8 mouse cellular contexts compared by ENCODE assay signal in the genomic region with DNA sequence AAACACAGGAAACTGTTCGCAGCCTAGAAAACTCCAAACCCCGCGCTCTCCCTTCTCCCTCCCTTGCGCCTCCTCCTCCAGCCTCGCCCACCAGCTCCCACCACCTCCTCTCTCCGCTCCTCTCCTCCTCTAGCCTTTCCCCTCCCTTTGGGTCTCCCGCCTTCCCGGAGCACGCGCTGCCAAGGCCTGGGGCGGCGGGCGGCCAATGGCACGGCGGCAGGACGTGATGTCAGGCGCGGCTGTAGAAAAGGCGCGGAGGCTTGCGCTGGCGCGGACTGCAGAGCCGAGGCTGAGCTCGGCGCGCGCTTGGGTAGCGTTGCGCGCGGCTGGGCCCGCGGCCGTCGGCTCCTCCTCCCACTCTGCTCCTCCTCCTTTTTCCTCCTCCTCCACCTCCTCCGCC. TPM values are rescaled to one million over a fixed set of nuclear protein-coding genes. Genes with fewer than 3 reads are reported as not detected.
DNase-seq lines count a peak whose midpoint lies in the region; ATAC-seq and TF ChIP-seq lines count a peak whose summit lies in the region.

No protein-coding gene starts in this region.

- peaks cover 29% of the 10 kb centered on the region for H3K27me3 ChIP-seq in forebrain, embryonic 13.5 days
- H3K27me3 ChIP-seq in heart, embryonic 16.5 days (ENCODE audit: control insufficient read depth, insufficient read depth, low read length), result peaks cover 94% of the 10 kb centered on the region
- H3K27me3 ChIP-seq in liver, embryonic 14.5 days (ENCODE audit: control insufficient read depth, insufficient read depth, low read length), result peaks cover 100% of the 10 kb centered on the region
- H3K27me3 ChIP-seq in neural tube, embryonic 12.5 days (replicated peaks), result peaks cover 98% of the 10 kb centered on the region

- H3K27ac ChIP-seq in bone marrow macrophage, adult 2 months (ENCODE audit: insufficient read depth, low read depth, low read length), result no peak overlapping the region
- H3K27ac ChIP-seq in forebrain, embryonic 13.5 days, result peak overlapping the region; percentile 99
- no peak overlapping the region for H3K27ac ChIP-seq in heart, embryonic 16.5 days (ENCODE audit: low read length)
- H3K27ac ChIP-seq in liver, embryonic 14.5 days, result no peak overlapping the region
- no peak overlapping the region for H3K27ac ChIP-seq in neural tube, embryonic 12.5 days

- TF ChIP-seq CTCF in bone marrow macrophage, adult 2 months (IDR thresholded peaks at IDR 0.05; ENCODE audit: low read depth, low read length), result no peak
- no peak for TF ChIP-seq CTCF in liver, embryonic 14.5 days (IDR thresholded peaks at IDR 0.05; ENCODE audit: low read depth)

- H3K4me1 ChIP-seq in bone marrow macrophage, adult 2 months (ENCODE audit: control insufficient read depth, insufficient read depth, low read length), result no peaks in the 10 kb centered on the region; the same call in 1 of the 2 replicates
- peaks cover 76% of the 10 kb centered on the region for H3K4me1 ChIP-seq in forebrain, embryonic 13.5 days
- peaks cover 28% of the 10 kb centered on the region for H3K4me1 ChIP-seq in heart, embryonic 16.5 days (ENCODE audit: control insufficient read depth, insufficient read depth, low read length)
- H3K4me1 ChIP-seq in liver, embryonic 14.5 days (replicated peaks; ENCODE audit: control insufficient read depth in 2 of 2, insufficient read depth in 2 of 2, low read length in 1 of 2), result no peaks in the 10 kb centered on the region
- peaks cover 41% of the 10 kb centered on the region for H3K4me1 ChIP-seq in neural tube, embryonic 12.5 days

- no peak for TF ChIP-seq POLR2A in bone marrow macrophage, adult 2 months (IDR thresholded peaks at IDR 0.05; ENCODE audit: borderline replicate concordance, low read depth, low read length)

- peaks cover 19% of the 10 kb centered on the region for H3K36me3 ChIP-seq in forebrain, embryonic 13.5 days (ENCODE audit: poor library complexity, severe bottlenecking)
- H3K36me3 ChIP-seq in heart, embryonic 16.5 days (ENCODE audit: control insufficient read depth, insufficient read depth), result no peaks in the 10 kb centered on the region
- H3K36me3 ChIP-seq in liver, embryonic 14.5 days (replicated peaks; ENCODE audit: control insufficient read depth, insufficient read depth, low read depth), result no peaks in the 10 kb centered on the region
- no peaks in the 10 kb centered on the region for H3K36me3 ChIP-seq in neural tube, embryonic 12.5 days

- H3K4me3 ChIP-seq in bone marrow macrophage, adult 2 months (ENCODE audit: insufficient read depth, low read length), result peak overlapping the region; percentile 55
- H3K4me3 ChIP-seq in forebrain, embryonic 13.5 days, result peak overlapping the region; percentile 91
- H3K4me3 ChIP-seq in heart, embryonic 16.5 days (ENCODE audit: low read length), result peak overlapping the region; percentile 52
- H3K4me3 ChIP-seq in liver, embryonic 14.5 days (ENCODE audit: insufficient read depth in 1 of 2, low read depth in 2 of 2, low read length in 2 of 2), result peak overlapping the region in 1 of 2 experiments; percentile 34; a peak in 1 of 4 replicates
- peak overlapping the region; percentile 38 for H3K4me3 ChIP-seq in neural tube, embryonic 12.5 days

- DNase-seq in kidney, postnatal 14 days, result peak; percentile 87
- DNase-seq in liver, embryonic 14.5 days (ENCODE audit: low read depth in 3 of 3, low spot score in 3 of 3), result peak; percentile 17 to 30 (median 26)
- peak; percentile 79 for DNase-seq in thymus, postnatal 14 days

- TF ChIP-seq EP300 in liver, embryonic 14.5 days (IDR thresholded peaks at IDR 0.05; ENCODE audit: low read depth), result no peak

- H3K9ac ChIP-seq in forebrain, embryonic 13.5 days, result peak overlapping the region; percentile 100
- H3K9ac ChIP-seq in heart, embryonic 16.5 days (ENCODE audit: low read length), result no peak overlapping the region
- H3K9ac ChIP-seq in liver, embryonic 14.5 days (replicated peaks), result no peak overlapping the region
- no peak overlapping the region for H3K9ac ChIP-seq in neural tube, embryonic 12.5 days

- ATAC-seq in CD4-positive, CD25-positive, alpha-beta regulatory T cell, adult 4 months, result peak; percentile 72
- ATAC-seq in forebrain, embryonic 13.5 days, result peak; percentile 94
- ATAC-seq in heart, embryonic 16.5 days (replicated peaks; ENCODE audit: extremely low read depth, insufficient read depth, low FRiP score), result peak; percentile 86
- ATAC-seq in liver, embryonic 14.5 days (ENCODE audit: insufficient read depth), result peak; percentile 73
- ATAC-seq in neural tube, embryonic 12.5 days (ENCODE audit: low FRiP score, low read depth), result peak; percentile 77

- no peaks in the 10 kb centered on the region for H3K9me3 ChIP-seq in forebrain, embryonic 13.5 days (replicated peaks)
- H3K9me3 ChIP-seq in heart, embryonic 16.5 days (replicated peaks; ENCODE audit: control insufficient read depth, low read length), result no peaks in the 10 kb centered on the region
- no peaks in the 10 kb centered on the region for H3K9me3 ChIP-seq in liver, embryonic 14.5 days (ENCODE audit: control insufficient read depth, low read length)
- H3K9me3 ChIP-seq in neural tube, embryonic 12.5 days, result no peaks in the 10 kb centered on the region

- WGBS in forebrain, embryonic 13.5 days, result under 1% methylated on average over 36 of the region's 37 CpGs
- WGBS in heart, embryonic 16.5 days, result under 1% methylated on average over 37 of the region's 37 CpGs
- under 1% methylated on average over 36 of the region's 37 CpGs for WGBS in liver, embryonic 14.5 days (ENCODE audit: insufficient replicate concordance)
- under 1% methylated on average over 36 of the region's 37 CpGs for WGBS in neural tube, embryonic 12.5 days

- peak overlapping the region; percentile 93 for H3K4me2 ChIP-seq in forebrain, embryonic 13.5 days
- H3K4me2 ChIP-seq in heart, embryonic 16.5 days (ENCODE audit: low read depth, low read length), result peak overlapping the region; percentile 77
- peak overlapping the region; percentile 44 for H3K4me2 ChIP-seq in liver, embryonic 14.5 days (ENCODE audit: low read depth)
- peak overlapping the region; percentile 60 for H3K4me2 ChIP-seq in neural tube, embryonic 12.5 days (replicated peaks)

RNA-seq across cellular contexts. Expression of a gene that starts 11.7 kb away (rescaled TPM):
- not detected for polyA plus RNA-seq in CD4-positive, CD25-positive, alpha-beta regulatory T cell, adult 4 months (2017; shearing (Covaris generic))
- 0.32 TPM in 1 of 2 replicates, not detected in the other for polyA plus RNA-seq in bone marrow macrophage, adult 2 months (2012; ENCODE audit: insufficient read depth, insufficient read length, missing spikeins)
- 153 and 167 TPM in 2 replicates for polyA plus RNA-seq in forebrain, embryonic 13.5 days (2015; fragmentation: Nextera tagmentation; extraction: Ambion mirVana)
- not detected in 2 replicates for polyA plus RNA-seq in heart, embryonic 16.5 days (2015; fragmentation: Nextera tagmentation; extraction: Ambion mirVana)
- 3.0 and 3.8 TPM in 2 replicates for polyA plus RNA-seq in liver, embryonic 14.5 days (2012; rRNA removed)
- 1.4 and 2.5 TPM in 2 replicates for polyA plus RNA-seq in liver, embryonic 14.5 days (2014; fragmentation: Nextera tagmentation; extraction: Ambion mirVana)
- polyA plus RNA-seq in neural tube, embryonic 12.5 days (2016; fragmentation: Nextera tagmentation; extraction: Ambion mirVana), result 6.9 and 7.5 TPM in 2 replicates

Comparison
In these comparisons a context has a peak if more than half of its experiments do, and no peak if none do; other contexts are left out.
1. DNase-seq: peak in every context shown above with its lines; median percentile 87 in kidney, postnatal 14 days; 79 in thymus, postnatal 14 days; 26 in liver, embryonic 14.5 days.
2. RNA of a gene that starts 11.7 kb away (polyA plus RNA-seq): 153 to 167 TPM in forebrain, embryonic 13.5 days; 6.9 to 7.5 TPM in neural tube, embryonic 12.5 days, 1.4 to 3.8 TPM in liver, embryonic 14.5 days, 0.32 TPM in bone marrow macrophage, adult 2 months, not detected in CD4-positive, CD25-positive, alpha-beta regulatory T cell, adult 4 months and not detected in heart, embryonic 16.5 days; every median in the first group is over 10 times any median in the second.
3. Peak in every context shown above with its lines, with median percentiles within 50 percentile points of each other: ATAC-seq and H3K4me2 ChIP-seq.